9 mouse cellular contexts compared by ENCODE assay signal in the genomic region with DNA sequence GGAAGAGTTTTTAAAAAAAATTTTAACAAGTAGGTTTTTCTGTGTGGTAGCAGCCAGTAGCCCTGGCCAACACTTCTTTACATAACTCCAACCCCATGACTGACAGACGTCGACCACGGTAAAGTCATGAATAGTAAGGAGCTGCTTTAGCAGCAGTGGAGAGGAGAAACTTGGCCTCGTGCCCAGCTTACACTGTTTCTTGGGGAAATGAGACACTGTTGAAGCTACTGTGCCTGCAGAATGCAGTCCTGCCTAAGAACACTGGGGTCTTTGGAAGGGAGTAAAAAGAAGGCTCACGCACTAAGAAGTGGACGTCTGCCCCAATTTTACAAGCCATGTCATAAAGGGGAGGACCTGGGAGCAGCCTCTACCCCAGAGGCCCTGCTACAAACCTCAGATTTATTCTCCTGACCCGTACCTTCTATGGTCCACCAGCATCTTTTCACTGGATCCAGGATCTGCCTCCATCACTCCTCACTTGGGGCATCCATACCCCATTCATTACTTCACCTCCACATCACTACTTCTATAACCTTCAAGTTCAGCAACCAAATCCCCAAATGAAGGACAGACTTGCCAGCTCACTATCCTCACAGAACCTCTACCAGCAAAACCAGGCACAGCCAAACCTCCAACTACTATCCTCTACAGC.
DNase-seq lines count a peak whose midpoint lies in the region; ATAC-seq and TF ChIP-seq lines count a peak whose summit lies in the region.
"Had no signal": no experiment of that assay in that cellular context is flagged by ENCODE, and none has a peak within 500 bp of the region (broad histone marks: within the 10 kb centered on the region; RNA-seq: fewer than 3 reads in every experiment).

No protein-coding gene starts in this region.

- no peak for TF ChIP-seq POLR2A in limb, embryonic 14.5 days (IDR thresholded peaks at IDR 0.05; ENCODE audit: borderline replicate concordance, extremely low read depth, insufficient read depth, insufficient read length)

- DNase-seq in limb, embryonic 10.5 days (ENCODE audit: low spot score): no peak
- DNase-seq in limb, embryonic 14.5 days (ENCODE audit: low spot score): peak; percentile 88
- peak; percentile 6 to 12 for DNase-seq in right cerebral cortex, postnatal 36 days (ENCODE audit: low spot score in 2 of 2)
- DNase-seq in spleen, adult 18-20 months: no peak

- H3K36me3 ChIP-seq in limb, embryonic 12.5 days: no peaks in the 10 kb centered on the region
- H3K36me3 ChIP-seq in limb, embryonic 10.5 days: no peaks in the 10 kb centered on the region
- no peaks in the 10 kb centered on the region for H3K36me3 ChIP-seq in forebrain, embryonic 13.5 days (ENCODE audit: poor library complexity, severe bottlenecking)
- H3K36me3 ChIP-seq in kidney, embryonic 15.5 days: no peaks in the 10 kb centered on the region
- no peaks in the 10 kb centered on the region for H3K36me3 ChIP-seq in limb, embryonic 14.5 days (ENCODE audit: control insufficient read depth, insufficient read depth, low read length)

- H3K4me3 ChIP-seq in limb, embryonic 12.5 days (replicated peaks): no peak overlapping the region
- no peak overlapping the region for H3K4me3 ChIP-seq in limb, embryonic 10.5 days
- no peak overlapping the region for H3K4me3 ChIP-seq in forebrain, embryonic 13.5 days
- H3K4me3 ChIP-seq in kidney, embryonic 15.5 days (replicated peaks): no peak overlapping the region
- no peak overlapping the region for H3K4me3 ChIP-seq in limb, embryonic 14.5 days (replicated peaks; ENCODE audit: low read length)
- H3K4me3 ChIP-seq: megakaryocyte, embryonic 14.5 days had no signal

- no peak overlapping the region for H3K4me2 ChIP-seq in limb, embryonic 12.5 days
- no peak overlapping the region for H3K4me2 ChIP-seq in forebrain, embryonic 13.5 days
- no peak overlapping the region for H3K4me2 ChIP-seq in kidney, embryonic 15.5 days
- H3K4me2 ChIP-seq in limb, embryonic 14.5 days (replicated peaks; ENCODE audit: low read depth, low read length, severe bottlenecking): no peak overlapping the region

- no peaks in the 10 kb centered on the region for H3K27me3 ChIP-seq in limb, embryonic 12.5 days
- no peaks in the 10 kb centered on the region for H3K27me3 ChIP-seq in limb, embryonic 10.5 days (ENCODE audit: low read depth, poor library complexity, severe bottlenecking)
- no peaks in the 10 kb centered on the region for H3K27me3 ChIP-seq in forebrain, embryonic 13.5 days
- H3K27me3 ChIP-seq in kidney, embryonic 15.5 days: no peaks in the 10 kb centered on the region
- H3K27me3 ChIP-seq in limb, embryonic 14.5 days (ENCODE audit: control insufficient read depth, insufficient read depth, low read length): no peaks in the 10 kb centered on the region

- no peak overlapping the region for H3K9ac ChIP-seq in limb, embryonic 12.5 days (replicated peaks)
- no peak overlapping the region for H3K9ac ChIP-seq in forebrain, embryonic 13.5 days
- H3K9ac ChIP-seq in kidney, embryonic 15.5 days: no peak overlapping the region
- H3K9ac ChIP-seq in limb, embryonic 14.5 days (ENCODE audit: low read depth, low read length, severe bottlenecking): no peak overlapping the region

- WGBS in limb, embryonic 12.5 days: 44% methylated on average over 7 of the region's 7 CpGs
- WGBS in limb, embryonic 10.5 days: 85% methylated on average over 7 of the region's 7 CpGs
- 19% methylated on average over 7 of the region's 7 CpGs for WGBS in forebrain, embryonic 13.5 days
- WGBS in kidney, embryonic 15.5 days: 41% methylated on average over 7 of the region's 7 CpGs
- WGBS in limb, embryonic 14.5 days: 25% methylated on average over 7 of the region's 7 CpGs

- 0 out of 2 replicates have a peak, but pooled peaks have one; percentile 52 for ATAC-seq in limb, embryonic 12.5 days (ENCODE audit: insufficient number of reproducible peaks, insufficient read depth, low FRiP score, low TSS enrichment, low read depth)
- peak; percentile 91 for ATAC-seq in forebrain, embryonic 13.5 days
- ATAC-seq in kidney, embryonic 15.5 days (replicated peaks; ENCODE audit: low FRiP score): no peak
- ATAC-seq in limb, embryonic 14.5 days (ENCODE audit: low FRiP score, low read depth): peak; percentile 57; the same call in 1 of the 2 replicates
- ATAC-seq in monocyte, adult 5-6 weeks (replicated peaks; ENCODE audit: insufficient number of reproducible peaks, low FRiP score, low TSS enrichment, poor library complexity, severe bottlenecking): no peak

- H3K4me1 ChIP-seq in limb, embryonic 12.5 days (replicated peaks): peaks cover 15% of the 10 kb centered on the region
- H3K4me1 ChIP-seq in limb, embryonic 10.5 days: peaks cover 7% of the 10 kb centered on the region; the same call in 1 of the 2 replicates
- H3K4me1 ChIP-seq in forebrain, embryonic 13.5 days: peaks cover 33% of the 10 kb centered on the region
- H3K4me1 ChIP-seq in kidney, embryonic 15.5 days: peaks cover 6% of the 10 kb centered on the region; the same call in 1 of the 2 replicates
- H3K4me1 ChIP-seq in limb, embryonic 14.5 days (ENCODE audit: control insufficient read depth, insufficient read depth, low read length): no peaks in the 10 kb centered on the region

- no peak overlapping the region for H3K27ac ChIP-seq in limb, embryonic 12.5 days
- no peak overlapping the region for H3K27ac ChIP-seq in limb, embryonic 10.5 days
- H3K27ac ChIP-seq in forebrain, embryonic 13.5 days: no peak overlapping the region; the same call in 1 of the 2 replicates
- H3K27ac ChIP-seq in kidney, embryonic 15.5 days: 0 out of 2 replicates have a peak overlapping the region, but pooled peaks have one; percentile 54
- H3K27ac ChIP-seq in limb, embryonic 14.5 days (replicated peaks; ENCODE audit: low read depth, low read length): no peak overlapping the region

- no peaks in the 10 kb centered on the region for H3K9me3 ChIP-seq in limb, embryonic 12.5 days
- H3K9me3 ChIP-seq in limb, embryonic 10.5 days (replicated peaks): no peaks in the 10 kb centered on the region
- no peaks in the 10 kb centered on the region for H3K9me3 ChIP-seq in forebrain, embryonic 13.5 days (replicated peaks)
- H3K9me3 ChIP-seq in kidney, embryonic 15.5 days (replicated peaks): no peaks in the 10 kb centered on the region
- no peaks in the 10 kb centered on the region for H3K9me3 ChIP-seq in limb, embryonic 14.5 days (ENCODE audit: control insufficient read depth, low read length)
- H3K9me3 ChIP-seq: megakaryocyte, embryonic 14.5 days had no signal

Comparison
In these comparisons a context has a peak if more than half of its experiments do, and no peak if none do; other contexts are left out.
1. DNase-seq: peak in limb, embryonic 14.5 days (single experiment) and right cerebral cortex, postnatal 36 days (2 of 2); none in limb, embryonic 10.5 days (single experiment) and spleen, adult 18-20 months (0 of 2).
2. ATAC-seq: peak in limb, embryonic 12.5 days (single experiment), forebrain, embryonic 13.5 days (single experiment) and limb, embryonic 14.5 days (single experiment); none in kidney, embryonic 15.5 days (single experiment) and monocyte, adult 5-6 weeks (single experiment).